Mouse (Mus musculus): ENCODE results near the gene Mesp1. TPM values are rescaled to one million over a fixed set of nuclear protein-coding genes. Genes with fewer than 3 reads are reported as not detected.
"Not testable (repeated sequence)": the region's sequence is repeated elsewhere in the genome, so short reads cannot be mapped to it uniquely, and the experiment has no call there.

The Mesp1 gene
- total RNA-seq, 2 experiments from 2014 or later = not detected

DNA sequence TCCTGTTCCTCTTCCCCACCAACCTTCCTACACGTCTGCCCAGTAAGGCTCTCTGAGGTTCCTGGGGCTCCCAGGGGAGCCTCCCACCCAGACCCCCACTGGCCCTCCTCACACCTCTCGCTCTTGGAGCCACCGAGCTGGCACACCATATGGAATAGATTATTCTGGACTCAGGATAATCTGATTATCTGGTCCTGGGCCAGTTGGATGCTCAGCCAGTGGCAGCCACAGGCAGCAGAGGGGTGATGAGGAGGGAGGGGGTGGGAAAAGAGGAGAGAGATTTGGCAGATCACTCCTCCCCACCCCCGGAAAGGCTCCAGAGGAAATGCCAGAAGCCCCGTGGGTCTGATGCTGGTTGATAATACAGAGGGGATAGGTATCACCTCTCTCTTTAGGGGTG lies 5.0 kb upstream of the Mesp1 start:
- intact Hi-C loops (cut with DNase I) = loop anchor here (1.0 kb wide), 1 partner anchor 116 kb away; no protein-coding TSS in a partner anchor
- no peak for DNase-seq

DNA sequence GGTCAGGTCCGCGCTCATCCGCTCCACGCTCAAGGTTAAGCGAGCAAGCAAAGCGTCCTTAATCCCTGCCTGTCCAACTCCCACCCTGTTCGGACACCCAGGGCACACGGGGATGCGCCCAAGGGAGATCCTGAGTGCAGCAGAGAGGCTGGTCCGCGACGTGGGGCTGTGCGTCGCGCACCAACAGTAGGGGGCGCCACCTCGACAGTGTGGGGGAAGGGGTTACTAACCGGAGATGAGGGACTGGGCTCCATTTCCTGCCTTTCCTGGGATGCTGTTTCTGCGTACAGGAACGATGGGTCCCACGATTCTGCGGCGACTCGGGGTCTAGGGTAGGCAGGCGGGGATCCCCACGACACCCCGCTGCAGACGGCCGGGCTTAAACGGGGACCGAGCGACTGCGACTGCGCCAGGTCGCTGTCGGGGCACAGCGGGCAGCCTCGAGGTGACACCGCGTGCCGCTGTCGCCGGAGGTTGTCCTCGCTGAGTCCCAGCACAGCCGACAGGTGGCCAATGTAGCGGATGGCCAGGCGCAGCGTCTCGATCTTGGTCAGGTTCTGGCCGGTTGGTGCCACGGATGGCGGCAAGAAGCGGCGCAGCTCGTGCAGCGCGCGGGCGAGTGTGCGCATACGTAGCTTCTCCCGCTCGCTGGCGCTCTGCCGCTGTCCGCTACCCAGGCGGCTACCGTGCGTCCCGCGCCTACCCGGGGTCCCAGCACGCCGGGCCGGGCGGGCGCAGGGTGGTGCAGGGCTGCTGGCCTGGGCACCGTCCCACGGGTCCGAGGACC lies 760 bp downstream of the Mesp1 start:
- peak; percentile 30 to 57 for DNase-seq
- intact Hi-C loops (cut with DNase I) = no loop called here

DNA sequence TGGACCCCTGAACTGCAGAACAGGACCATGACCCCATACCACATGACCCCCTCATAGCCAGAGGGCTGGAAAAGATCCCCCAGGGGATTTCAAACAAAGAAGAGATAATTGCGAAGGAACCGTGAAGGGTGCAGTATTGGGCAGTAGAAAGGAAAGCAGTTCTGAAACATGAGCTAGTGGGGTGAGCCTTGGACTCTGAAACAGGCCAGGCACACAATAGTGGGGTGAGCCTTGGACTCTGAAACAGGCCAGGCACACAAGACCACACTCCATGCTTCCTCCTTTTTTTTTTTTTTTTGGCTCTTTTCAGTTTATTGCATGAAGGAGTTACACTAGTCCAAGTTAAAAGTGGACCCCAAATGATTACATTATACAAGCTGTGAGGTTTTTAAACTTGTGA lies 3.8 kb downstream of the Mesp1 start:
- intact Hi-C loops (cut with DNase I); DNase-seq: not testable (repeated sequence)

DNA sequence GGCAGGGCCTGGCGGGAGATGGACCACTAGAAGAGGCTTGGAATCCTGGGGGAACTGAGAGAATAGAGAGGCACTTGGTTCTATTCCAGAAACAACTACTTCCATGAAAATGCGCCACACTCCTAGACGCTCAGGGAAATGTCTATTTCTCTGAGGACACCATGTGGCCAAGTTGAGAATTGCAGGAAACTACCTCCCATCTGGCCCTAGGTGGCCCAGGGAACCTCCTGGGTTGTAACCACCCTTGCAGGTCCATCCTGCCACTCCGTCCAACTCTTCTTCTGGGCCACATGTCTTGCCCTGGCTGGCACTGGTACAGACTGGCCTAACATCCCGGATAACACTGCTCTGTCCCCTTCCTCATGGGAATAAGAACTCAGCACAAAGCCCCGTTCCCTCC lies 7.3 kb downstream of the Mesp1 start:
- DNase-seq = peak; percentile 78 to 88
- intact Hi-C loops (cut with DNase I) = no loop called here

DNA sequence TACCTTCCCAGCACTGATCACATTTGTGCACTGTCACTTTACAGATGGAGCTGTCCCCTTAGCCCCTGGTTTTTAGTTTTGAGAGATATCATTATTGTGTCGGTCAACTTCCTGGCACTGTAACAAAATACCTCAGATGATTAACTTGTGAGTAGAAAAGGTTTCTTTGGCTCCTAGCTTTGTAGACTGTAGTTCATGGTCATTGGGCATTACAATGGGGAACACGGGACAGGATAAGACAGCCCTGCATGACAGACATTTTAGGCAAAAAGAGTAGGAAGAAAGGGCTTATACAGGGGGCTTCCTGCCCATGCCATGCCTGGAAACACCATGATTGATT lies 11.1 kb downstream of the Mesp1 start:
- intact Hi-C loops (cut with DNase I) = loop anchor here (5.0 kb wide), 1 partner anchor 170 kb away; no protein-coding TSS in a partner anchor
- DNase-seq = no peak

DNA sequence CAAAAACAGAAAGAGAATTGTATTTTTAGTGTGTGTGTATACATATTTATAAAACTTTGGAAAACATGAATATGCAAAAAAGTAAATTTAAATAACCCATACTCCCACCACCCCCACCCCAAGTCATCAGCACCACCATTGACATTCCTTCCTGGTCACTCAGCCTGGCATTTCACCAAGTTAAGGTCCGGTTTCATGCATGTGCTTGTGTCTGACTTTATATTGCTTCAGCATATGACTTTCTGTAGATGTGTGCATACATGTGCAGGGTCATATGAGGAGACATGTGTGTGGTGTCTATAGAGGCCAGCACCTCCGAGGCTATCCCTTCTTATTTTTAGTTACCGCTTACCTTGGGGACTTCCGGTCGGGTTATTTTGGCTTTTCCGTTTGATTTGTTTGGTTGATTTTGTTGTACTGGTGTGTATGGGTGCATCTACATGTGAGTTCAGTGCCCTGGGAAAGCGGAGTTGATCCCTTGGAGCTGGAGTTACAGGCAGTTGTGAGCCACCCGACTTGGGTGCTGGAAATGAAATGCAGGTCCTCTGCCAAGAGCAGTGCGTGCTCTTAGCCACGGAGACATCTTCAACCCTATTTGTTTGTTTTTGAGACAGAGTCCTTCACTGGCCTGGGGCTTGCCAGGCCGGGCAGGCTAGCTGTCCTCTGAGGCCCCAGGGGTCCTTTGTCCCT lies 11.6 kb downstream of the Mesp1 start:
- intact Hi-C loops (cut with DNase I) = loop anchor here (5.0 kb wide), 1 partner anchor 170 kb away; no protein-coding TSS in a partner anchor
- no peak for DNase-seq

DNA sequence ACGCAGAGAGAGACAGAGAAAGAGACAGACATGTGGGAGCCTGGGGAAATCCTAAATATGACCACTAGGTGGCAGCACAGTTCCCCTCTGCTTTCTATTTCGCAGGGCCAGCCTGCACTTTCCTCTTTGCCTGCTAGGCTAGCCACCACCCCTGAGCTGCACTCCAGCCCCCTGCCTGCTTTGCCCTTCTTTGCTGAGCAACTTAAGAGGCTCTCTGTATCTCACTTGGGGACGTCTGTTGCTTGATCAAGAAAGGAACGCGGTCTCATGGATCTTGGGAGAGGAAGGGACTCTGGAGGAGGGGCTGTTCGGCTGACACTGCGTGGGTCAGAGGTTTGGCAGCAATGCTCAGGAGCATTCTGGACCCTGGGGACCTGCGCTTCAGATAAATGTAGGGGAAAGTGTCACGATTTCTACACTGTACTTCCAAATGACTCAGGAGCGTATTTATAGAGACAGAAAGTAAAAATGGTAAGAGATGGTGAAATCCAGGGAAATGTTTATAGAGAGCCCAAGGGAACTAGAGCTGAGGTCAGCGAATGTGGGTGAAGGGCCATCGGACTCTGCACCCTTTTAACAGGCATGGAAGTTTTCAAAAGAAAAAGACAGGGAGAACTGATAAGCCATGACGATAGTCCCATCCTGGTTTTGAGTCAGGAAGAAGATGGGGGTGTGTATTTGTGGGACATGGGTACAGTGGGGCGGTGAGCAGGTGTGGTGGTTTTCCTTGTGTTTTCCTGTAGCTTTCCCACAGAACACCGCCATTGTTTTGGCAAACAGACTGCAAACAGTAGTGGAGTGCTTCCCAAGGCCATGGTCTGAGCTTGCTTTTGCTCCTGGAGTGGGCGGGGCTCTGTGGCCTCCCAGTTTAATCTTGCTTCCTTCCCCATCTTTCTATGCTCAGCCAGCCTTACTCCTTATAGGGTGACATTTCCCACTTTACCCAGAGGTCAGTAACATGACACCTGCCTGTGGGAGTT lies 12.7 kb downstream of the Mesp1 start:
- DNase-seq = peak; percentile 86 to 88
- intact Hi-C loops (cut with DNase I) = loop anchor here (5.0 kb wide), 1 partner anchor 169 kb away; no protein-coding TSS in a partner anchor

DNA sequence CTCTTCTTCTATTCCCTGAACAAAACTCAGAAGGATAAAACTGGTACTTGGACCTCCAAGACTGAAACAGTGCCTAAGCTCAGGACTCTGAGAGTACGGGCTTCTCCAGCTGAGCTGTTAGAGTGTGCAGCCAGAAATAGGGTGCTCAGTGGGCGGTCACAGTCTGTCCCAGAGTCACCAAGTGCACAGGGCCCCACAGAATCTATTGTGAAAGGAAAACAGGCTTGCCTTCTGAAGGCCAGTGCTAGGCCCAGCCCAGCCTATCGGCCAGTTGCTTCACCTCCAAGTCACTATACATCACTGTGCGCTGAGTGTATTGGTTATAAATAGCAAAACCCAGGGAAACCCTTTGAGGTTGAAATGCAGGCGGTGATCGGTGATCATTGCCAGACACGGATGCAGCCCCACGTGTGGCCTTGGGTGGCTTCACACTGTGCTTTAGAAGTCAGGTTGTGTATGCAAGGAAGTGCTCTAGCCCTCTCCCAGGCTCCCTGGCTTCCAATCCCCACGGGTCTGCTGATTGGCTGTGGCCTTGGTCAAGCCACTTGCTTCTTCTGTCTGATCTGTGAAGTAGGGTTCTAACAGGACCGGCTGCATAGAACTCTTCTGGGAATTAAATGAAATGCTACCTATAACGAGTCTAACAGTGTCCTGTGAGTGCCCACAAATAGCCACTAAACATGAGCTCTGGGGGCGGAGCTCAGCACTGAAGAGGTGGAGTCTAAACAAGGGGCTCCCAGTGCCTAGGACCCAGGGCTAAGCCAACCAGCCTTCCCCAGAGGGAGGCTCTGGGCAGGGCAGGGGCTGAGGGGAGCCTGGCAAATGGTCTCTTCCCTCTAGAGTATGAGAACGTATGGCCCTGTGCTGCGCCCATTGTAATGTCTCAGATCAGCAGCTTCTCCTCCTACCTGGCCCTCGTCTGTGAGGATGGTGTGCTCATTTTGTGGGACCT lies 21.8 kb downstream of the Mesp1 start:
- DNase-seq = no peak
- intact Hi-C loops (cut with DNase I) = no loop called here

- no peak for DNase-seq
- intact Hi-C loops (cut with DNase I) = no loop called here
These were observed 23.9 kb downstream of the Mesp1 start for GRCm38 (mm10) chr7:79769664-79770063.

GRCm38 (mm10) chr7:79765991-79766390 lies 27.6 kb downstream of the Mesp1 start:
- intact Hi-C loops (cut with DNase I) = no loop called here
- no peak for DNase-seq

DNA sequence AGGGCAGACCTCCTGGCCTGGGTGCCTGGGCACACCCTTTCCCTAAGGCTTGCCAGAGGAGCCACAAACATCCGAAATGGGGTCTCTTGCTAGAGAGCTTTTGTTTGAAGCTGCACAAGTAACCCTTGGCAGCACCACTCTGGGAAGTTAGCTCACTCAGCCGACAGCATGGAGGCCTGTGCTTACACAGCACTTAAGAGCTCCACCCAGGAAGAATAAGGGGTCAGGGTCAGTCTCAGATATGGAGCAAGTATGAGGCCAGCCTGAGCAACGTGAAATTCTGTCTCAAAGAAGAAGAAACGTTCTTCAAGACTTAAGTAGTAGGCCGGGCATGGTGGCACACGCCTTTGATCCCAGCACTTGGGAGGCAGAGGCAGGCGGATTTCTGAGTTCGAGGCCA lies 31.5 kb downstream of the Mesp1 start:
- DNase-seq = no peak
- intact Hi-C loops (cut with DNase I) = no loop called here

DNA sequence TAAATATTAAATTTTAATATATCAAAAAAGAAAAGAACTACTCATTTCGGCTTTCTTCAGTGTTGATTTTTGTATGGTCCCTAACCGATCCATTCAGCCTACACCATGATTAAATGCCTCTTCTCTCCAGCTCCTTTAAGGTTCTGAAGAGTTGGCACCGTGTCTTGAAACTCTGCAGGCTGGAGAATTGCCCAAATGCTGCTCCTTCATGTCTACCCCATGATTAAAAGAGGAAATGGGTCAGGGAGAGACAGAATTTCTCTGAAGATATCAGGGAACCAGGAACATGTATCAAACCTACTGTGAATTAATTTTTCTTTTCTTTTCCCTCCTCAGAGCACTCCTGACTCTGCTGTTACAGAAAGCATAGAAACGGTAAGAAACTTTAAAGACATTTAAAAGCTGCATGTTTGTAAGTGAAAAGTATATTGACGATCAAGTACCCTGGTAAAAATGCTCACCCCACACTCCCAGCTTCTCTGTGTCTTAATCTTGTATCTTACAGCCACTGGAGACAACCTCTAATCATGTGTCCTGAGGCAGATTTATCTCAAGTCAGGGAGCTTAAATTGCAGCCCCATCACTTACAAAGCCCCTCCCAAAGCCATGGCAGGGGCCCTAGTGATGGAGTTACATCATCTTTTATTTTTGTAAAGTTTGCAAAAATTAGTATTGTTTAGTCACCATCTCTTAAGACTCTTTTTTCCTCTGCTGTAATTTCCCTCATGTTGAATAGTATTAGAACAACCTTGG lies 32.3 kb downstream of the Mesp1 start:
- intact Hi-C loops (cut with DNase I) = no loop called here

DNA sequence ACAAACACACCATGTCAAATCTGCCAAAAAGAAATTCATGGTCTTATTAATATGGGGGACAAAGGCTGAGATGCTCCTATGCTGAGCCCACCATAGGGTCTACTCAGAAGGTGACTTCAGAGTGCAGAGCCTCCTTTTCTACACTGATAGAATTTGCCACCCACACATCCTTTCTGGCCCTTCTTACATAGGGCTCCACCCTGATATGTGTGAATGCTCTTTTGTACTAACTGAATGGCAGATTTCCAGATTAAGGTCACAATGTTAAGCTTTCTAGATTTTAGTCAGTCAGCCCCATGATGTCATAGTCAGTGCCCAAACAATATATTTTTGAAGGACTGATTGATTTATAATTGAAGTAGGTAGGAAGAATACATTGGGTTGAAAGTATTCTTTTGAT lies 33.8 kb downstream of the Mesp1 start:
- intact Hi-C loops (cut with DNase I) = no loop called here
- no peak for DNase-seq

More for the DNA sequence above, 32.3 kb downstream of the Mesp1 start:
- DNase-seq = no peak

GRCm38 (mm10) chr7:79758176-79758575 lies 35.4 kb downstream of the Mesp1 start:
- DNase-seq = no peak

GRCm38 (mm10) chr7:79756334-79756733 lies 37.3 kb downstream of the Mesp1 start:
- intact Hi-C loops (cut with DNase I) = no loop called here
- DNase-seq = no peak

More at GRCm38 (mm10) chr7:79758176-79758575, 35.4 kb downstream of the Mesp1 start:
- intact Hi-C loops (cut with DNase I) = no loop called here

DNA sequence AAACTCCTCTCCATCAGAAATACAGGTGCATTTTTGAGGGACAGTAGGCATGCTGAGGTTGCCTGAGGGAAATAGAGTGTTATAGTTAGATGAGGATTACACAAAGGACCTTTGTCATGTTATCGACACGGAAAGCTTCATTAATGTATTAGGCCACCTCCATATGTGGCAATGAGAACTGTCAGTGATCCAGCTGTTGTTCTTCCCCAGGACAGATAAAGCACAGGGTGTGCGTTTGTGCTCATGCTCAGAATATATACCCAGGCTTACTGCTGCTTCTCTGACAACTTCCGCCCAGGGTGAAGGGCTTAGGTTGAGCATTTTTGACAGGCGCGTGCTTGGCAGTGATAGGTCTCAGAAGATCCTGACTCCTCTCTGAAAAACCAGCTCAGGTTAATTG lies 44.1 kb downstream of the Mesp1 start:
- no peak for DNase-seq
- intact Hi-C loops (cut with DNase I) = no loop called here

DNA sequence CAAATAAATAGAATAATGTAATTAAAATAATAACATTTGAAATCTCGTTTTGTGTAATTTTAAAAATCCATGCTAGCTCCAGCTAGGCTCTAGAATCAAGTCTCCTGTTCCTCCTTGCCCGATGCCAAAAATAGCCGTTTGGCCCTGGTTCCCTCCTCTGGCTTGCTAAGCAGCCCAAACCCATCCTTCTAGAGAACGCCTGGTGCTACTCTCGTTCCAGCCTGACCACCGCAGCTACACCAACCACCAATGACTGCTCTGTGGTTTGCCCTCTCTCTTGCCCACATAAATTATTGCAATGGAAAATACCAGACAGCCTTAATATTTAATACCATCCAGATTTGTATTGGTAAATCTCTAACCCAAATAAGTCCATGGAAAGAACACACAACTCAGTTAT lies 45.9 kb downstream of the Mesp1 start:
- intact Hi-C loops (cut with DNase I) = no loop called here
- no peak for DNase-seq

- intact Hi-C loops (cut with DNase I) = no loop called here
- no peak for DNase-seq
These were observed 49.0 kb downstream of the Mesp1 start for GRCm38 (mm10) chr7:79744585-79744984.

- intact Hi-C loops (cut with DNase I) = no loop called here
- DNase-seq = no peak
These were observed 49.5 kb downstream of the Mesp1 start for GRCm38 (mm10) chr7:79744051-79744450.
